Mouse (Mus musculus) midbrain, embryonic 13.5 days (tissue): Measurements from ENCODE around the gene Axl. TPM values are rescaled to one million over a fixed set of nuclear protein-coding genes. Genes with fewer than 3 reads are reported as not detected.
A peak's percentile ranks its signal among the peaks of the same experiment; 100 is the strongest.
"Not testable (repeated sequence)": the region's sequence is repeated elsewhere in the genome, so short reads cannot be mapped to it uniquely, and the experiment has no call there.

Experiments used
- ATAC-seq: fragments of 200-750 bp; cut with Nextera tagmentation; 2 replicates; pipeline ENCODE4 v1.8.0; 2017; ENCODE audit warnings: mild to moderate bottlenecking, moderate TSS enrichment, moderate library complexity
- H3K27ac ChIP-seq: fragments of 300-500 bp; sonication (generic); 2 replicates; pipeline ENCODE4 v1.5.1; 2015; ENCODE audit warnings: inconsistent platforms, mild to moderate bottlenecking, moderate library complexity
- H3K27me3 ChIP-seq: fragments of 300-500 bp; sonication (generic); 2 replicates; pipeline ENCODE4 v1.6.1; 2015; ENCODE audit warnings: mild to moderate bottlenecking, inconsistent platforms
- H3K36me3 ChIP-seq: fragments of 300-500 bp; sonication (generic); 2 replicates; pipeline ENCODE4 v1.6.1; 2015; ENCODE audit warnings: mild to moderate bottlenecking, inconsistent platforms
- H3K4me1 ChIP-seq: fragments of 300-500 bp; sonication (generic); replicated peaks from 2 replicates; pipeline ENCODE4 v1.6.1; 2015; ENCODE audit warnings: inconsistent platforms
- H3K4me2 ChIP-seq: fragments of 300-500 bp; sonication (generic); replicated peaks from 2 replicates; pipeline ENCODE4 v1.6.1; 2015; ENCODE audit warnings: moderate library complexity, mild to moderate bottlenecking, inconsistent platforms
- H3K4me3 ChIP-seq: fragments of 300-500 bp; sonication (generic); replicated peaks from 2 replicates; pipeline ENCODE4 v1.5.1; 2015; ENCODE audit warnings: mild to moderate bottlenecking, inconsistent platforms
- H3K9ac ChIP-seq: fragments of 300-500 bp; sonication (generic); replicated peaks from 2 replicates; pipeline ENCODE4 v1.6.1; 2015; ENCODE audit warnings: mild to moderate bottlenecking, inconsistent platforms
- H3K9me3 ChIP-seq: fragments of 300-500 bp; sonication (generic); 2 replicates; pipeline ENCODE4 v1.6.1; 2016; ENCODE audit warnings: mild to moderate bottlenecking, inconsistent platforms
- WGBS: fragments of 180-500 bp; shearing (Covaris S2); methylation state at CpG from one replicate; pipeline ENCODE4 v1.1.7; 2015; 5-methylcytosine and 5-hydroxymethylcytosine counted together
- polyA plus RNA-seq: library from polyadenylated mRNA; unstranded; fragments of >200 nt; fragmentation: Nextera tagmentation; extraction: Ambion mirVana; gene quantifications from 2 replicates; pipeline ENCODE4 v1.2.1, GENCODE M21; 2015

Axl gene
- polyA plus RNA-seq, 1 experiment from 2014 or later: 17.5 TPM

DNA sequence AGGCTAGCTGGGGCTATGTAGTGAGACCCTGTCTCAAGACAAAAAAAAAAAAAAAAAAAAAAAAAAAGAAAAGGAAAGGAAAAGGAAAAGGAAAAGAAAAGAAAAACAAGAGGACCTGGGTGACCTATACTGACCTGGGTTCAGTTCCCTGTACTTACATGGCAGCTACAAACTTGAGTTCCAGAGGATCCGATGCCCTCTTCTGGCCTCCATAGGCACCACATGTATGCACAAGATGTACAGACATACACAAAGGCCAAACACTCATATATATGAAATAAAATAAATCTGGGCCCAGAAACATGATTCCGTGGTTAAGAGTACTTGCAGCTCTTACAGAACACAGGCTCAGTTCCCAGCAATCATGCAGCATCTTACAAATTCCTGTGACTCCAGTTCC, 51.6 kb downstream of the Axl start:
- 97% methylated on average over 2 of the region's 2 CpGs for WGBS
- Histone ChIP-seq H3K27ac (no peak overlapping the region), H3K4me2 (no peak overlapping the region), H3K4me1 (no peaks in the 10 kb centered on the region), H3K27me3 (no peaks in the 10 kb centered on the region), H3K36me3 (peaks cover 94% of the 10 kb centered on the region), H3K9me3 (no peaks in the 10 kb centered on the region), H3K4me3 (no peak overlapping the region), H3K9ac (no peak overlapping the region)
- ATAC-seq: no peak

DNA sequence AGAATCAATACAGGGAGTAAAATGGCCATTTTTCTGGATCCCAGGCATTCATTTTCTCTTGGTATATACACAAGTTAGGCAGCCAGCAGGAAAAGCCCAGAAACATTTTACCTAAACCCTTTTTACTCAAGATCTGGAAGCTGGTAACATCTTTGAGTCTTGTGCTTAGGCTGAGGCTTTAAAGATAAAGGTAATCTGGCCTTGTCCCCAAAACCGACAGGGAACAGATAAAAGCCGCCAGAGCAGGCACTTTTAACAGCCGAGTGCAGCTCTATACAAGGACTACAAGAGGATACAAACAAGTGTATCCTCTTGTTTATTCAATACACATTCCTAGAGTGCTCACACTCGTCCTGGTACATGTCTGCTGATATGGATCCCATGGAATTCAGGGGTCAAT, 53.5 kb downstream of the Axl start:
- no peak overlapping the region for H3K4me2 ChIP-seq
- H3K4me3 ChIP-seq: no peak overlapping the region
- no peaks in the 10 kb centered on the region for H3K9me3 ChIP-seq
- 80% methylated on average over 4 of the region's 4 CpGs for WGBS
- H3K9ac ChIP-seq: no peak overlapping the region; the same call in 1 of the 2 replicates
- peaks cover 93% of the 10 kb centered on the region for H3K36me3 ChIP-seq
- no peak overlapping the region for H3K27ac ChIP-seq
- no peaks in the 10 kb centered on the region for H3K27me3 ChIP-seq
- no peak for ATAC-seq
- H3K4me1 ChIP-seq: no peaks in the 10 kb centered on the region

DNA sequence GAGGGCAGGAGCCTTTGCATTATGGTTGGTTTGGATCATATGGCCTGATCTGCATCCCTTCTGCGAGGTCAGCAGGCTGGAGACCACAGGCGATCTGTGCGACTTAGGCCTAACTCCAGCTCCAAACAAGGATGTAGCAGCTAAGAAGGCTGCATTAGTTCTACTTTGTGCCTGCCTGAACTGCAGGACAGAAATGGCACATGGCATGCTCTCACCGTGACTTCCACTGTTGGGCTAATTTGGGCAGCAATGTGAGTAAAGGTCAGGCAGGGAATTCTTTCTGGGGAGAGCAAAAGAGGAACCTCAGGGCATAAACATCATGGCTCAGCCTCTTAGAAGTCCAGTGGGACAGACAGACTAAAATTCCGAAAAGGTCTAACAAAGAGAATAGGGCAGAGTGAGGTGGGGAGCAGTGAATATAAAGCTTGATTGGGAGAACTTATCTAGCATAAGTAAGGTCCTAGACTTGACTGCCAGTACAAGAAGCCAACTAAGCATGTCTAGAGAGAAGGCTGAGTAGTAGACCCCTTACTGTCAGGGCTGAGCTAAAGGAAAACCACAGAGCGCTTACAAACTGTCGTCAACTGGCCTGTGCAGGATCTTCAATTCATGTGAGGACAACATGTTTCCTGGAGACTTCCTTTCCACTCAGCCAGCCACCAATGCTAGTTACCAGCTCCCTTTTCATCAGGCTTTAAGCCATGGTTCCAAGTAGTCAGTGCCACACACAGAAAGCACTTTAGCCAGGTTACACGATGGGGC, 57.0 kb downstream of the Axl start:
- WGBS: 94% methylated on average over 8 of the region's 8 CpGs
- Histone ChIP-seq H3K4me1 (no peaks in the 10 kb centered on the region), H3K27ac (no peak overlapping the region), H3K36me3 (peaks cover 92% of the 10 kb centered on the region), H3K4me2 (no peak overlapping the region), H3K9ac (no peak overlapping the region), H3K27me3 (no peaks in the 10 kb centered on the region), H3K9me3 (no peaks in the 10 kb centered on the region), H3K4me3 (no peak overlapping the region)
- no peak for ATAC-seq

DNA sequence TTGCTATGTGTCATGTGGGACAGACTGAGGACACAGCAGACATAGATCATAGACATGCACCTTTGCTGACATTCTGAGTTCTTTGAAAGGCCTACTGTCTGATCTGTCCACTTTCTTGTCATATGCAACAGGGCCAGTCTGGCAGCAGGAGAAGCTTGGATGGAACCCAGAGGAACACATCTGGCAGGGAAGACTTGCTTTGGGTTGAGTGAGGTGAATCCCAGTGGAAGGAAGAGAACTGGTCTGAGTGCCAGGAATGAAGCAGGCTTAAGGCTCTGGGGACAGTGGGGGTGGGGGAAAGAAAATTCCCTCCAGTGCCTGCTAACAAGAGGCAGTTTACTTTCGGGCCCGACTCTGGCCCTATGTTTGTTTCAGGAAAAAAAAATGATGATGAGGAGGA, 58.6 kb downstream of the Axl start:
- Histone ChIP-seq H3K4me3 (no peak overlapping the region), H3K9ac (no peak overlapping the region), H3K4me1 (no peaks in the 10 kb centered on the region), H3K9me3 (no peaks in the 10 kb centered on the region), H3K36me3 (peaks cover 94% of the 10 kb centered on the region), H3K27me3 (no peaks in the 10 kb centered on the region), H3K4me2 (no peak overlapping the region), H3K27ac (no peak overlapping the region)
- 100% methylated on average over 2 of the region's 2 CpGs for WGBS
- ATAC-seq: no peak

DNA sequence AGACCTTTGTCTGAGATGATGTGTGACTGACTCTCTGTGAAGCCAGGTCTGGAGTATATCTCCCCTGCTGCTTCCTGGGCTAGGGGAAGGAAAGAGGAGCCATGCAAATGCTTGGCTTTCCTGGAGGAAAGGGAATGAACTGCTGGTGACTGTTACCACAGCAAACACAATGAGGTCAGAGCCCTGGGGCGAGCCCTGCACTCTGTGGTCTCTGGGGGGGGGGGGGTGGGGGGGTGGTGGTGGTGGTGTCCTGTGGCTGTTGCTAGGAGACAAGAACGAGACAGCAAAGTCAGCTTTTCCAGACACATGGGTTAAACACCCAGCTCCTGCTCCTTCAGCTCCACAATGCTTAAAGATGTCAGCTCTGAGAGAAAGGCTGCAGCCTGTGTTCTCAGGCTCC, 59.1 kb downstream of the Axl start:
- no peaks in the 10 kb centered on the region for H3K4me1 ChIP-seq
- no peak overlapping the region for H3K4me3 ChIP-seq
- 41% methylated on average over 2 of the region's 2 CpGs for WGBS
- no peak overlapping the region for H3K4me2 ChIP-seq
- H3K27me3 ChIP-seq: no peaks in the 10 kb centered on the region
- H3K36me3 ChIP-seq: peaks cover 94% of the 10 kb centered on the region
- no peaks in the 10 kb centered on the region for H3K9me3 ChIP-seq
- no peak for ATAC-seq
- no peak overlapping the region for H3K9ac ChIP-seq
- H3K27ac ChIP-seq: no peak overlapping the region

DNA sequence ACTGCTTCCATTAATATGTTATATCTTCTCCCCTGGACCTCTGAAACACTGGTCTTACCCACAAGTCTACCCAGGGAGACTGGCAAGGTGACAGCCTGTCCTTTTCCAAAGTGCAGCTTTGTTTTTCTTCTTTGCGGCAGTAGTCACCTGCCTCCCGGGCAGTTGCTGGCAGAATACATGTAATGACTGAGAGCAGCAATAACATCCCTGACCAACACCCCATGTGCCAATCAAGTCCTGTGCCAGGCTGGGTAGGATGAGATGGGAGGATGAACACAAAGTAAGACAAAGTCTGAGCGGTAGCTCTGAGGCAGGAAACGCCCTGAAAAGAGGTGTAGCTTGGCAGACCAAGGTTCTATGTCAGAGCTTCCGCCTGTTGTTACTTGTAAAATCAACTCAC, 60.7 kb downstream of the Axl start:
- H3K4me2 ChIP-seq: no peak overlapping the region
- H3K9me3 ChIP-seq: no peaks in the 10 kb centered on the region
- no peaks in the 10 kb centered on the region for H3K27me3 ChIP-seq
- 93% methylated on average over 5 of the region's 5 CpGs for WGBS
- H3K4me1 ChIP-seq: no peaks in the 10 kb centered on the region
- H3K36me3 ChIP-seq: peaks cover 95% of the 10 kb centered on the region
- no peak overlapping the region for H3K9ac ChIP-seq
- H3K27ac ChIP-seq: no peak overlapping the region
- ATAC-seq: no peak
- no peak overlapping the region for H3K4me3 ChIP-seq

DNA sequence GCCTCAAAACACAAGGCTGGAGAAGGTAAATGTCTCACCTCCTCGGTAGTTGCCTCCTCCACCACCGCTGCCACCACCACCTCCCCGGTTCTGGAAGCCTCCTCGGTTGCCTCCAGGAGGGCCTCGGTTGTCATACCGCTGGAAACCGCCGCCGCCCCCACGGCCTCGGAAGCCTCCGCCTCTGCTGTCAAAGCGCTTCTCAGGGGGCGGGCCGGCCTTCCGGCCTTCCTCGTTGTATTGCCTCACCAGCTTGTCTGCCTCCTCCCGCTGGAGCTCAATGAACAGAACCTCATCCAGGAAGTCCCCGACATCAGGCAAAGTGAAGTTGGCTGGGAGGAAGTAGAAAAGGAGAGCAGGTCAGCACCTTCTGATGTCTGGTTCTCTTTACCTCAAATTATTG, 62.6 kb downstream of the Axl start:
- Histone ChIP-seq H3K9ac (no peak overlapping the region), H3K4me2 (no peak overlapping the region), H3K27ac (no peak overlapping the region), H3K4me3 (no peak overlapping the region), H3K4me1 (no peaks in the 10 kb centered on the region), H3K9me3 (no peaks in the 10 kb centered on the region), H3K27me3 (no peaks in the 10 kb centered on the region), H3K36me3 (peaks cover 94% of the 10 kb centered on the region)
- no peak for ATAC-seq
- 86% methylated on average over 19 of the region's 19 CpGs for WGBS

GRCm38 (mm10) chr7:25721776-25722175, 66.7 kb downstream of the Axl start:
- H3K27me3 ChIP-seq, ATAC-seq, H3K27ac ChIP-seq, H3K4me3 ChIP-seq, H3K4me2 ChIP-seq, H3K9me3 ChIP-seq, H3K9ac ChIP-seq: not testable (repeated sequence)
- Histone ChIP-seq H3K4me1 (peaks cover 22% of the 10 kb centered on the region), H3K36me3 (peaks cover 64% of the 10 kb centered on the region)

DNA sequence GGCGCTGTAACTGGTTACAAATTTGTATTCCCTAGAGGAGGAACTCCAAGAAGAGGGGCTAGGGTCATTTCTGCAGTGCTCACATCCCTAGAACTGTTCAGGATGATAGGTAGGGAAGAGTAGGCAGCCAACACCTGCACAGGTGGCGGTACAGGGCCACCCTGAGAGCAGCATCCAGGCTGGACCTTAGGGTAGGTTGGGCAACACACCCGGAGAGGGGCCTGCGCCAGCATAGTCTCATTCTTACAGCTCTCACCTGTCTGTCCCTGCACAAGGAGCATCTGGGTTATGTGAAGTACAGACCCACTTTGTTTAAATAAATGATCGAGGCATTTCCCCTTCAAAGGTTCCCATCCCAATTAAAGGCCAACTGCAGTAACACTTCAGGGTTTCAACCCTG, 67.7 kb downstream of the Axl start:
- no peak overlapping the region for H3K27ac ChIP-seq
- ATAC-seq: no peak
- peaks cover 22% of the 10 kb centered on the region for H3K4me1 ChIP-seq
- no peaks in the 10 kb centered on the region for H3K27me3 ChIP-seq
- no peak overlapping the region for H3K9ac ChIP-seq
- 91% methylated on average over 5 of the region's 5 CpGs for WGBS
- H3K4me3 ChIP-seq: no peak overlapping the region
- H3K9me3 ChIP-seq: no peaks in the 10 kb centered on the region
- H3K4me2 ChIP-seq: no peak overlapping the region
- peaks cover 57% of the 10 kb centered on the region for H3K36me3 ChIP-seq

DNA sequence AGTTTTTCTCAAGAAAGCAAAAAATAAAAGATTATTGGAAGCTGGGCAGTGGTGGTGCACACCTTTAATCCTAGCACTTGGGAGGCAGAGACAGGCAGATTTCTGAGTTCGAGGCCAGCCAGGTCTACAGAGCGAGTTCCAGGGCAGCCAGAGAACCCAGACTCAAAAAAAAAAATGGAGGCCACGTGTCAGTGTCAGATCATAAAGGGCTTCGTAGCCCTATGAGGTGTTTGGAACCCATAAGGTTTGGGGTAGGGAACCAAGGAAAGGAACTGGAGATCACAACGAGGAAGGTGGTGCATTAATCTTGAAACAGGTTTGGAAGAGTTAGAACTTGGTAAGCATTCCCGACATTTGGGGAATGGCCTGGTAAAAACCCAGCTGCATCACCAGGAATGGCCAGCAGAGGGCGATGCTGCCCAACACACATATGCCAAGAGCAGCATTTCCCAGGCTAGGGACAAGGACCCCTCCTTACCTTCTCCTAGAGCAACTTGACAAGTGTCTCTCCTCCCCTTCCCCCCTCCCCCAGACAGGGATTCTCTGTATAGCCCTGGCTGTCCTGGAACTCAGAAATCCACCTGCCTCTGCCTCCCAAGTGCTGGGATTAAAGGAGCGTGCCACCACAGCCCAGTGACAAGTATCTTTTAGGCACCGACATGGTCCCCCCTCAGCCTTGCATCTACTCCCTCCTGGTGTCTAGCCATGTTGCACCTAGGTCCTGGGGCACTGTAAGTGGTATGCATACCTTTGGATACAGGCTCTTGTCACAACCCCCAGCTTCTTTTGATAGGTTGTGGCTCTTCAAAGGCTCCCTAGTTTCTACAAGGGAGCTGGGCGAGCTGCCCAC, 68.5 kb downstream of the Axl start:
- WGBS: 64% methylated on average over 10 of the region's 10 CpGs
- H3K9ac ChIP-seq: 0 out of 2 replicates have a peak overlapping the region, but pooled peaks have one; percentile 21
- peak overlapping the region; percentile 95; the same call in 1 of the 2 replicates for H3K4me2 ChIP-seq
- no peaks in the 10 kb centered on the region for H3K9me3 ChIP-seq
- H3K4me1 ChIP-seq: peaks cover 22% of the 10 kb centered on the region
- H3K4me3 ChIP-seq: 0 out of 2 replicates have a peak overlapping the region, but pooled peaks have one; percentile 62
- H3K27me3 ChIP-seq: no peaks in the 10 kb centered on the region
- peaks cover 57% of the 10 kb centered on the region for H3K36me3 ChIP-seq
- no peak overlapping the region for H3K27ac ChIP-seq
- ATAC-seq: peak; percentile 68

DNA sequence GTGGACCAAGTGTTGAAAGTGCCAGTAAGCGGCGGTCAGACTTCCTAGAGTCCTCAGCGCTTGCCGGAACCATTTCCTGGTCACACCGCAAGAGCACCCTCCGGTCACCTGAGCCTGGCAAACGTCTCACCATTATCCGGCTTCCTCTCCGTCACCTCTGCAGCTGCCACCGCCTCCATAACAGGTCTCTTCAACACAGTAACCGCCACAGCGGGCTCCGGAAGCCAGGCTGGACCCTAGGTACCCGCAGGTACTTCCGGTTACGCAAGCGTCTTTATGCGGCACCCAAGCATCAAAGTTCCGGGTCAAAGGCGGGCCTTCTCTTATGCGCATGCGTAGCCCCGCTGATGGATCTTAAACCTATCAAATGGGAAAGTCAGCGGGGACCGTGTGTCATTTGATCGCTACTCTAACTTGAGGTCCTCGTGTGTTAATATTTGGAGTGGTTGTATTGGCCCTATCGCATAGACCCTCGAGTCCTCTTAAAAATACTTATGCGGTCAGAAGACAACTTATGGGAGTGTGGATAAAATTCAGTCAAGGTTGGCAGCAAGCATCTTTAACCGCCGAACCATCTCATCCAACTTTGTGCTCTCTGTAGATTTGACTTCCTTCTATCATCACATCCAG, 69.6 kb downstream of the Axl start, which contains the start of gene Ccdc97:
Gene Ccdc97, minus strand, starts transcription at position 301 of the 630 bp plus-strand sequence.
- H3K4me3 ChIP-seq: peak within 1 kb of the TSS; percentile 62
- peak within 1 kb of the TSS; percentile 75 for H3K27ac ChIP-seq
- peak within 1 kb of the TSS; percentile 69 for H3K9ac ChIP-seq
- peak; percentile 89 for ATAC-seq
- H3K4me1 ChIP-seq: peaks cover 22% of the 10 kb centered on the region
- H3K27me3 ChIP-seq: no peaks in the 10 kb centered on the region
- peaks cover 57% of the 10 kb centered on the region for H3K36me3 ChIP-seq
- H3K4me2 ChIP-seq: peak within 1 kb of the TSS; percentile 95
- H3K9me3 ChIP-seq: no peaks in the 10 kb centered on the region
- 6% methylated on average over 32 of the region's 32 CpGs for WGBS

DNA sequence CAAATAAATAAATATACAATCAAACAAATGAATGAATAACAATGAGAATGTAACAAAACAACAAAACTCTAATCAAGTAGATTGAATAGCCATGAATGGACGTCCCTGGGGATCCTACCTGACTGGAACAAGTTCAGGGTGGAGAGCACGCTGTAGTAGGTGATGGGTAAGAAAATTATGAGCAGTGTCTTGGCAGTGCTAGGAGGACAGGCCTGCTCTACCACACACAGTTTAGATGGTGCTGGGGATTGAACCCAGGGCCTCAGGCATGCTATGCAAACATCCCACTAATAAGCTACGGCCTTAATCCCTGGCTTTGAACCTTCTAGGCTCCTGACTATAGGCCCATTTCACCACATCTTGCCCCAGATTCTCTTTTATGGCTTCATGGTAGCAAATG, 71.0 kb downstream of the Axl start:
- no peak for ATAC-seq
- peak overlapping the region; percentile 62 for H3K4me3 ChIP-seq
- peaks cover 57% of the 10 kb centered on the region for H3K36me3 ChIP-seq

More for the DNA sequence above, 71.0 kb downstream of the Axl start:
- H3K9ac ChIP-seq: 0 out of 2 replicates have a peak overlapping the region, but pooled peaks have one; percentile 10
- H3K27ac ChIP-seq: no peak overlapping the region
- H3K9me3 ChIP-seq: no peaks in the 10 kb centered on the region
- peak overlapping the region; percentile 95 for H3K4me2 ChIP-seq
- 86% methylated on average over 3 of the region's 3 CpGs for WGBS
- H3K27me3 ChIP-seq: no peaks in the 10 kb centered on the region
- H3K4me1 ChIP-seq: peaks cover 22% of the 10 kb centered on the region
